Mouse (Mus musculus): ENCODE results near the gene Tmed6.
"Not testable (repeated sequence)": the region's sequence is repeated elsewhere in the genome, so short reads cannot be mapped to it uniquely, and the experiment has no call there.

Tmed6 gene

DNA sequence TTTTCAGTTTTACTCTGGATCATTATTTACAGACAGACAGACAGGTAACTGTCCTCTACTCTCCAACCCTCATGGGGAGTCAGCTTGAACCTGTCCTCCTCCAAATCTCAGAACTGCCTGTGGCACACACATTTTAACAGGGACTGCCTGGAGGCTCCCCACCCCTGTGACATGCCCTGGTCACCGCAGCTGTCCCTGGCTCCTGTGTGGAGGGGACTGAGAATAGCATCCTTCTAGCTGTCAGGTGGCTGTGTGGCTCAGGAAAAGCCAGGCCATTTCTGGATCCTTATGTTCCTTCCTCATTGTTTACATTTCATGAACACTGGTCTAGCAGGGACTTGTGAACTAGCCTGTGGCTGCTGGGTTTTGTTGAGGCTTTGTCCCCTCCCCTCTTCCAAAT, 8.7 kb upstream of the Tmed6 start:
- DNase-seq (ENCODE audit: low read depth, low spot score), result no peak

DNA sequence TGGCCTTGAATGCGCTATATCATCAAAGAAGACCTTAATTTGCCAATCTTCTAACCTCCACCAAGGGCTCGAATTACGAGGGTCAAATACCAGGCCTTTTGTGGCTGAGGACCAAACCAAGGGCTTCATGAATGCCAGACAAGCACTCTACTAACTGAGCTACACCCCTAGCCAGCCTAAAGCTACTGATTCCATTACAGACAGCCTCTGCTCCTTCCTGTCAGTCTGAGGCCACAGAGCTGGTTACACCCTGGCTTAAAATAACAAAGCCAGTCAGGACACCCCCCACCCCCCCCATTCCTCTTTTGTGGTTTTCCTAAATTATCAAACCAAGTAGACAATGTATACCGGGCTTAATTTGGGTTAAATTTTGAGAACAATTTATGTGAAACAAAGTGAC, 8.3 kb upstream of the Tmed6 start:
- no peak for DNase-seq (ENCODE audit: low read depth, low spot score)

DNA sequence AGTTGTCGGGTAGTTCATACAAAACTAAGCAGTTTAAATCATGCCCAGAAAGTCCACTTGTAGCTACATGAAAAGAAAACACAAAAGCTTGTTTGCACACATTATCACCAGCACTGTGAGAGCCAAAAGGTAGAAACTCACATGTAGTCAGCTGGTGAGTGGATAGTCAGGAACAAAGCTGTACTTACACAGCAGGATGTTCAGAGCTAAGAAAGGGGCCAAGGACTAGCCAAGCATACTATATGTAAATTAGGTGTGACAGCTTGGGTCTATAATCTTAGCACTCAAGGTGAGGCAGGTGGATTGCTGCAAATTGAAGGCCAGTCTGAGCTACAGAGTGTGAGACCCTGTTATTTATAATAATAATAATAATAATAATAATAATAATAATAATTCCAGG, 2.8 kb downstream of the Tmed6 start:
- DNase-seq (ENCODE audit: low read depth, low spot score), result no peak

DNA sequence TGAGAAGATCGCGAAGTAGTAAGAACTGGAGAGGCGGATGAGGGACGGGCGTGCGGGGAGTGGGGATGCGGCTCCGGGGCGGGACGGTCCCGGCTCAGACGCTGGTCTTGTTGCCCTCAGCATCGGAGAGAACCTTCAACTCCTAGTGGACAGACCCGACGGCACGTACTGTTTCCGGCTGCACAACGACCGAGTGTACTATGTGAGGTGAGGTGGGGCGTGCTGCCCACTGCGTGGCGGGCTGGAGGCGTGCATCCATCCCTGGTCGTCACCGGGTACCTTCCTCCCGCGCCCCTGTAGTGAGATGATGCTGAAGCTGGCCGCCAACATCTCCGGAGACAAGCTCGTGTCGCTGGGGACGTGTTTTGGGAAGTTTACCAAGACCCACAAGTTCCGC, 8.5 kb downstream of the Tmed6 start:
- no peak for DNase-seq (ENCODE audit: low read depth, low spot score)

DNA sequence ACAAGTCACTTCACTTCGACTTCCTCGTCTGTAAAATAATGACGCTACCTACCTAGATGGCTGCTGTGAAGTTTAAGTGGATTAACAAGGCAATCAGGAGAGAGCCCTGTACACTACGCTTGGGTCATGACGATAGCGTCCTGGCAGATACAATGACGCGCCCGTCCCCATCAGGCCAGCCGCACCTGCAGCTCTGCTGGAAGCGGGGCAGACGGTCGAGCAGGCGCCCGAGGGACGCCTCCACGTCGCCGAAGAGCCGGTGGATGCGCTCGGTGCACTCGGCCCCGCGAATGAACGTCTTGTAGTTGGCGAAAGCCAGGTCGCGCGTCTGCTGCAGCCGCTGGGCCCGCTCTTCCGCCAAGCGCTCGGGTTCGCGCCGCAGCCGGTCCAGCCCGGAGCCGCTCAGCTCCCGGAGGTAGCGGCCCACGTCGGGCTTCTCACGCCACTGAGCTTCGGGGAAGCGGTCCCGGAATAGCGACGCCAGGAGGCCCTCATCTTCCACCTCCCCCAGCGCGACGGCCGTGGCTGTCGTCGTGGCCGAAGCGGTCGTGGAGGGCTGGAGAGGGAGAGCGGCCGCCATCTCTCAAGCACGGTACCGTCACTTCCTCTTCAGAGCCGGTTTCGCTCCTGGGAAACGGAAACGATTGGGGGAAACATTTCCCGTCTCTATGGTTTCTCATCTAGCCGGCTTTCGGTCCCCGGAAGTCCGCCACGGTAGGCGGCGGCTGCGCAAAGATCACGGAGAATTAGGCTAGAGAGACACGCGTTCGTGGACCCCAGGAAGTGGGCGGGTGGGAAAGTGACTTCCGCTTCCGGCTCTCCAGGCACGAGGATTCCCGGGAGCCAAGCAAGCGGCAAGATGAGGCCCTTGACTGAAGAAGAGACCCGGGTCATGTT, 9.1 kb downstream of the Tmed6 start, which contains the start of the genes Cog8 and Nip7:
Gene Cog8 (minus strand): TSS at position 614 of the 897 bp plus-strand sequence.
Gene Nip7 (plus strand): TSS at position 802 of the 897 bp plus-strand sequence.
- peak; percentile 95 for DNase-seq (ENCODE audit: low read depth, low spot score)

DNA sequence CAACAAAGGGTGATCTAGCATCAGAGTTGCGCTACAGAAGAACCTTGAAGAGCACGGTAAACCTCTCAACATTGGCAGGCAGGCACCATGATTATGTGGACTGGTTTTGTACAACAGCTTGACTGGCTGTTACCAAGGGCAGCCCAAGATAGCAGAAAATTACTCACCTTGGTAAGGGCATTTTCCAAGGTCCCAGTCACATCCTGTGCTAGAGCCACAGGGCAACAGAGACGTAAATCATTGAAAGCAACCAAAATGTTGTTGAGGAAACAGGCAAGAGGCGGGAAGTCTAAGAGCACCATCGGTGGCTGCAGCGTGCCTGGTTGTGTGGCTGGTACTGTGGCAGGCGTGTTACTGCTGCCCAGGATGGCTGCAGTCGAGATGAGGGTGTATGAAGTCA, 13.4 kb downstream of the Tmed6 start:
- no peak for DNase-seq (ENCODE audit: low read depth, low spot score)

DNA sequence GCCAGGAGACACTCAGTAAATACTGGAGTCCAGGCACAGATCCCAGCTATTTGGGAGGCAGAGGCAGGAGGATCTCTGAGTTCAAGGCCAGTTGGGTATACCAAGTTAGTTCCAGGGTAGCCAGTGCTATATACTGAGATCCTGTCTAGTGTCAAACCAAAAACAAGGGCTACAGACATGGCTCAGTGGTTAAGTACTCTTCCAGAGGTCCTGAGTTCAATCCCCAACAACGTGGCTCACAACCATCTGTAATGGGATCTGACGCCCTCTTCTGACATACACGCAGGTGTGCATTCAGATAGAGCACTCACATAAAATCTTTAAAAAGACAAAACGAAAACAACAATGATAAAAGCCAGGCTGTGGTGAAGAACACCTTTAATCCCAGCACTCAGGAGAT, 16.0 kb downstream of the Tmed6 start:
- no peak for DNase-seq (ENCODE audit: low read depth, low spot score)

DNA sequence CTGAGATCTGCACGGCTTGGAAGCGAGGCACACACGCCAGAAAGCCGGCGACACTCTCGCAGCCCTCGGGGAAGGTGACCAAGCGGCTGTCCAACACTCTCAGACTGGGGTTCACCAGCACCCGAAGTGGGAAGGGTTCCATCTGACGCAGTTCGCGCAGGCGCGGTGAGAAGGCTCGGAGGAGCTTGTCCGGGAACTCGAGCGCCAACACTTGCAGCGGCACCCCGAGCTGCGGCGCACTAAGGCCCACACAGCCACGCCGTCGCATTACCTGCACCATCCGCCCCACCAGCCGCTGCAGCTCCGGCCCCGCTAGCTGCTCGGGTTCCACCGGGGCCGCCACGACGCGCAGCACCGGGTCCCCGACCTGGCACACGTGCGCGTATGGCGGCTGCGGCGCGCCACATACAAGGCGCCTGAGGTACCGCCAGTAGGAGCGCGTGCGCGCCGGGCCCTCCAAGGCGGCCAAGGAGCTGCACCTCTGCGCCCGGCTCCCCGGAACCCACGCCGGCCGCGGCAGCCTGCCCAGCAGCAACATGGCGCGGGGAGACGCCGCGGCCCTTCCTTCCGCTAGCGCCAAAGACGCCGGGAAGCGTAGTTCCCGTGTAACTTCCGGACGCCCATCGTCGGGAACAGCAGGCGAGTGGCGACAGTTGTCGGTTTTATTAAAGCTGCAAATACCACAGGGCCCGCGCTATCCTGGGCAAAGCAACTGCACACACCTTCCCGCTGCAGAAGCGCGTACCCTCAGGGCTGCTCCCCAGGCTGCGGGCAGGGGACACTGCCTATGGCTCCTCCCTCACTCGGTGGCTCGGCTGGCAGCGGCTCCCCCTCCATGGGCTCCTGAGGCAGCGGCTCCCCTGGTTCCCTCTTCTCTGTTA, 17.1 kb downstream of the Tmed6 start, which contains the start of gene Pdf:
Gene Pdf (minus strand): TSS at position 554 of the 881 bp plus-strand sequence.
- DNase-seq (ENCODE audit: low read depth, low spot score), result peak; percentile 56

DNA sequence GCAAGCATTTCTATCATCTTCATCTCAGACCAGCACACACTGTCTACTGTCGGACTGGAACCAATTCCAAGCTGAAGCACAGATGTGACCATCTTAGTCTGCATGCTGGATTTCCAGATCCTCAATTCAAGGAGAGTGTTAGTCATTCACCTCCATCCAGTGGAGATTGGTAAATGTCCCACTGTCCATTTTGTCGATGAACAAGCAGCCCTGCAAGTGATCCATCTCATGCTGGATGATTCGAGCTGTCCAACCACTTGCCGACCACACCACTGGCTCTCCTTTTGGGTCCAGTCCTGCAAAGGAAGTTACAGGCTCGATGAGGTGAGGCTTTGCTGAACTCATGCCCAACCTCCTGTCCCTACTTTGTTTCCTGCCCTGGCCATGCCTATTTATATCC, 18.5 kb downstream of the Tmed6 start:
- no peak for DNase-seq (ENCODE audit: low read depth, low spot score)

DNA sequence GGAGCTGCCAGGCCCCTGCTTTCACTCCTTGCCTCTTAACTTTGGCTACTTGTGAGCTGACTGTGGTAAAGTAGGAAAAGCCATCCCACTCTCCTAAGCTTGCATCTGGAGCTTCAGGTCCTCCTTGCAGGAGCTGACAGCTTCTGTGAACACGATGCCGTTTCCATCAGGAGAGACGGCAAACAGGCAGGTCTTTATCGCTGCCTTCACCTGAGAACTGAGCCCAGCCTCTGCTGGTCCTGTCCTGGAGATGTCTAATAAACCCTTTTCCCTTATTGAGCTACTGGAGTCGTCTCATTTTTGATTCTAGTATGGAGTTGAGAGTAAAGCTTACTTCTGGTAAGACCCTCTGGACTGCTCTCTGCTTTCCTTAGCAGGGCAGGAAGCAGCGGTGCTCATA, 20.0 kb downstream of the Tmed6 start:
- DNase-seq (ENCODE audit: low read depth, low spot score), result no peak

DNA sequence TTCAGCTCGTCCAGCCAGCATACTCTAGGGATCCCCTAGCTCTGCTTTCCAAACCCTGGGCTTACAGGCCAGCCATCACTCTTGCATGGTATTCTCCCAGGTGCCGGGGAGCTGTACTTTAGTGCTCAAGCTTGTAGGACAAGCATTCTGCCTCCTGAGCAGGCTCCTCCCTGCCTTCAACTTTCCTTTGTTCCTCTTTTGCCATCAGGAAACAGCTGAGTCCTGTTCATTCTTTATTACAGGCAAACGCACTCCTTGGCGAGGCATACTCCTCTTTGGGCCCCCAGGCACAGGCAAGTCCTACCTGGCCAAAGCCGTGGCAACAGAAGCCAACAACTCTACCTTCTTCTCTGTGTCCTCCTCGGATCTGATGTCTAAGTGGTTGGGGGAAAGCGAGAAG, 24.8 kb downstream of the Tmed6 start:
- DNase-seq (ENCODE audit: low read depth, low spot score), result no peak

DNA sequence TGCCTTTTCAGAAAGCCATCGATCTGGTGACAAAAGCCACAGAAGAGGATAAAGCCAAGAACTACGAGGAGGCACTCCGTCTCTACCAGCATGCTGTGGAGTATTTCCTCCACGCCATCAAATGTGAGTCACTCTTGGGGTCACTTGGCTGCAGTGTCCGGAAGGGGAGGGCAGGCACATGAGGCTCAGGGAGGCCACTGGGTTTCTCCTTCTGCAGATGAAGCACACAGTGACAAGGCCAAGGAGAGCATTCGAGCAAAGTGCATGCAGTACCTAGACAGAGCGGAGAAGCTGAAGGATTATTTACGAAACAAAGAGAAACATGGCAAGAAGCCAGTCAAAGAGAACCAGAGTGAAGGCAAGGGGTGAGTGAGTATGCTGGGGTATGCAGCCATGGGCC, 28.8 kb downstream of the Tmed6 start:
- no peak for DNase-seq (ENCODE audit: low read depth, low spot score)

DNA sequence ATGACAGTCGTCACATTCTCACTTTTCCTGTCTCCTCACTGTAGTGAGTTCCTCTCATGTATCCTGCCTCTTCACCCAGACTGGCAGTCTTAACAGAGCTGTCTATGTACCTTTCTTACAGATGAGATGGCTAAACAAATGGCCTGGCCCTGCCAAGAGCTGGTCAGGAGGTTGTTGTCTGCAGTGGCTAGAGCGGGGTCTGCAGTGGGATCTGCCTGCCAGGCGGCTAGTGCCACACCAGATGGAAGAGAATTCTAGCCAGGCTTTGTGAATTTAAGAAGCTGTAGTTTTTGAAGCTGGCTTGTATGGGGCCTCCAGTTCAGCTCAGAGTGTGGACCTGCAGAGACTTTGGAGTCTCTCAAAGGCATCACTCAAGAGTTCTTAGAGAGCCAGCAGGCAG, 29.8 kb downstream of the Tmed6 start:
- DNase-seq (ENCODE audit: low read depth, low spot score), result no peak

DNA sequence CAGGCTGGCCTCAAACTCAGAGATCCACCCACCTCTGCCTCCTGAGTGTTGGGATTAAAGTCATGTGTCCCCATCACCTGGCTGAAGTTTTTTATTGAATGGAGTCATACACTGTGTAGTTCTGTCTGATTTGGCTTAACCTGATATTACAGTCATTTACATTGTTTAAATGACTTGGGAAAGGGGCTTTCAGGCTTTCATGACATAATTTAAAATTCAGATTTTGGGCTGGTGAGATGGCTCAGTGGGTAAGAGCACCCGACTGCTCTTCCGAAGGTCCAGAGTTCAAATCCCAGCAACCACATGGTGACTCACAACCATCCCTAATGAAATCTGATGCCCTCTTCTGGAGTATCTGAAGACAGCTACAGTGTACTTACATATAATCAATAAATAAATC, 31.8 kb downstream of the Tmed6 start:
- not testable (repeated sequence) for DNase-seq (ENCODE audit: low read depth, low spot score)

DNA sequence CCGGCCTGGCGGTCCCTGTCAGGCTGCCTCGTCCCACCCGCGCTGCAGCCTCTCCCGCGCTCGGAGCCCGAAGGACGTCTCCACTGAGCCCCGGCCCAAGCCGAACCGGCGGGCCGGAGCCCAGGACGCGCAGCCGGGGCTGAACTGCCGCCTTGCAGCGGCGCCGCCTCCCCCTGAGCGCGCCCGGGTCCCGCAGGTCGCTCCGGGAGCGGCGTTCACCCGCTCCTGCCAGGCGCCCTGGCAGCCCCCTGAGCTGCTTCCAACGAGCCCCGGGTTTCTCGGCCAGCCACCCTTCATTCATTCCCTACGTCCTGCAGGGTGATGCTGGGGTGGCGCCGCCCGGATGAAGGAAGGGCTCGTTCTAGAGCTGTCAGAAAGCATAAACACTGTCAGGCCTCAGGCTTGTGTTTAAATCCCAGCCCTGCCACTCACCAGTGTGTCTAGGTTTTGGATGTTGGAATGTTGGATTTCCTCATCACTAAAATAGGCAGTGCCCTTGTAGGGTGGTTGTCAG, 33.8 kb downstream of the Tmed6 start:
- DNase-seq (ENCODE audit: low read depth, low spot score), result no peak

DNA sequence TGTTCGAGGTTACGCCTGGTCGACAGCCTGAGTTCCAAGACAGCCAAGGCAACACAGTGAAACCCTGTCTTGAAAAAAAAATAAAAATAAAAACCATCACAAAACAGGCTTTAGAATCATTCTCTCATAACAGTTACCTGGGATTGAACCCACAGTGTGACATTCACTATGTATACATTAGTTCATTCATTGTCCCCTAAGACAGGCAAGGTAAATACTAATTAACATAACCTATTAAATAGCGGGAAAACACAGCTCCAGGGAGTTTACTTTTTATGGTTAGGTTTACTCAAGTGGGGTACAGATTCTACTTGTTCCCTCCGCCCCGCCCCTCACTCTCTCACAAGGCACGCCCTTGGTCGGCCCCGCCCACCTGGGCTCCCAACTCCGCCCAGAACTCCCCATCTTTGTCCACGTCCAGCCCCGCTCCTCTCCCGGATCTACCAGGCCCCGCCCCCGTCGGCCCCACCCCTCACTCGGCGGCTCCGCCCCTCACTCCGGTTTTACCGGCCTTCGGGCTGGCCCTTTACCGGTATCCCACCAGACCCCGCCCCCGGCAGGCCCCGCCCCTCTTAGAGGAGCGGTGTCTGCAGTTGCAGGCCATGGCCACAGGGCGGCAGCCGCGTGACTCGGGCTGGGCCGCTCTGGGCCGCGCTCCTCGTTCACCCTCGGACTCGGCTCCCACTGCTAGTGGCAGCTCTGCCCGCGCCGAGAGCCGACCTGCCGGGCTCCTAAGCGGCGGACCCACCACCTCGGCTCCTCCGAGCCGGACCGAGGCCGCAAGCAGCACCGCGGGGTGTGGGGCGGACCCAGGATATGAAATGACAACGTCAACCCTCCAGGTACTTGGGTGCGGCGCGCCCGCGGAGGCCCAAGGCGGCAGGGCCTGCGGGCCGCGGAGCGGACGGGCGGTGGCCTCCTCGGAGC, 34.5 kb downstream of the Tmed6 start, which contains the start of gene Vps4a:
Gene Vps4a (plus strand): TSS at position 573 of the 927 bp plus-strand sequence.
- DNase-seq (ENCODE audit: low read depth, low spot score), result peak; percentile 89

DNA sequence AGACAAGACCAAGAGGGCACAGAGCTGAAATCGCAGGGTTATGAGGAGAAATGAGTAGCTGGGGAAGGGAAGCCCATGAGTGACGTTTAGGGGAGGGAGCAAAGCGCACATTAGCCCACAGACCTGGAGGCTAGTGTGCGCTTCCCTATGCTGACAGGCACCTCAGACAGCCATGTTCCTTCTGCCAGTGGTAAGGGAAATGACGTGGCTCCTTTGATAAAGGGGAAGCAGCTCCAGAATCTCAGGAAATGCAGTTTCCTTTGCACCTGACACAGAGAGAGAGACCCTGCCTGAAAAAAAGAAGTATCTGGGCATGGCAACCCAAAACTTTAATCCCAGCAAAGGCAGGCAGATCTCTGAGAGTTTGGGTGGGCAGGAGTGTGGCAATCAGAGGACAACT, 35.4 kb downstream of the Tmed6 start:
- DNase-seq (ENCODE audit: low read depth, low spot score), result no peak

DNA sequence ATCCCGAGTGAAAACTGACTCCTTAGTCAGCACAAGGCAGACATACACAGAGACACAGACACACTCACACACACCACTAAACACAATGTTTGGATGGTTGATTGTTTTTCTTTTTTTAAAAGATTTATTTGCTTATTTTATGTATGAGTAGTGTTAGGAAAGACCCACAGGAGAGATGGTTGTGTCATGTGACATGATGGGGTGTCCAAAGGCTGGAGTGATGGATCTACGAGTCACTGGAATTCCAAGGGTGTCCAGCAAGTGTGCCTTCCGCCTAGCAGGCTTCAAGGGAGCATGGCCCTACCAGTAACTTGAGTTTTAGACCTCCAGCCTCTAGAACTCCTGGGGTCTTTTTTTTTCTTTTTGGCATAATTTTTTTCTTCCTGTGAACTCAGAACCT, 36.1 kb downstream of the Tmed6 start:
- no peak for DNase-seq (ENCODE audit: low read depth, low spot score)

DNA sequence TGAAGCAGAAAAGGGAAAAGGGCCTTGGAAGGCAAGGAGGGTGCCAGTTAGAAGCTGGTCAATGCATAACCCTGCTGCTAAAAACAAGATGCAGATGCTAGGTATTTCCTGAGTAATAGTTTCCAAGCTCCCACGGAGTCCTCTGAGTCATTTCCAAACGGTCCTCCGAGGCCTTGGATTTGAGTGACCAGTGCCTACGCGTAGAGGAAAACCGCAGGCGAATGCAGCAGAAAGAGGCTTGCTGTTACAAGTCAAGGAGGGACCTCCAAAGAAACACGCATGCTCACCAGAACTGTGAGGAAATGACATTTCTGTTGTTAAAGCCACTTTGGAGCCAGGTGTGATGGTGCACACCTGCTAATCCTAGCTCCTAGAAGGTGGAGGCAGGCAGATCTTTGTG, 42.0 kb downstream of the Tmed6 start:
- DNase-seq (ENCODE audit: low read depth, low spot score), result no peak

DNA sequence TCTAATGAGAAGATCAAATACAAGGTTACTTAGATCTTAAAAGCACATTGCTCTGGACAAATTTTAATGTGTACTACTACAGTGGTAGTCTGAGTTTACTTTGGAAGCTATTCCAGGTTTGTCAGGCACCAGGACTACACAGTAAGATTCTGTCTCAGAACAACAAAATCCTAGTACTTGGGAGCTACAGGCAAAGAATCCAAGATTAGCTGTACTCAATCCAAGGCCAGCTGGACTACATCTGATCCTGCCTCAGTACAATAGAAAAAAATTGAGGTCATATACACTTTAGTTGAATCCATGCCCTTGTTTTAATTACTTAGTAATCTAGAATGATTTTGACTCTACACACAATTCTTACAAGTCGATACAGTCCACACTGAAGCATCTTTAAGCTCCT, 50.5 kb downstream of the Tmed6 start:
- DNase-seq (ENCODE audit: low read depth, low spot score), result no peak

DNA sequence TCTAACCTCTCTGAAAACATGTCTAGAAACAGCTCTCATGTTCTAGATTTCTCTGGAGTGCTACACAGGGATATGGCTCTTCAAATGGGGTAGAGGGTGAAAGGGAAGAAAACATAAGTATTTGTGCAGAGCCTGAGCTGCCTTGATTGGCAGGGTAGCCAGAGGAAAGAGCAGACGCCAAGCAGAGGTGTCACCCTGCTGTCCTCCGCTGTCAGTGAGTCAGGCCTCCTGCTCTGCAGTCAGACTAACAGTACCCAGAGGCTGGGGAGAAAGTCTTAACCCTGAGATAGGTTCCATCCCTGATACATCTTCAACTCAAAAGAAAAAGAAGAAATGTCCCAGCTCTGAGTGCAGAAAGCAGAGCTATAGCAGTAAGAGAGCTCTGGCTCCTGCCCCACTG, 52.8 kb downstream of the Tmed6 start:
- DNase-seq (ENCODE audit: low read depth, low spot score), result no peak

Measured in embryo, embryonic 11.5 days (tissue).